Mouse (Mus musculus): Measurements from ENCODE around the gene Muc5ac. TPM values are rescaled to one million over a fixed set of nuclear protein-coding genes. Genes with fewer than 3 reads are reported as not detected.
"Not testable (repeated sequence)": the region's sequence is repeated elsewhere in the genome, so short reads cannot be mapped to it uniquely, and the experiment has no call there.

Muc5ac gene
- not detected in 2 replicates for total RNA-seq (2014; fragmentation: Nextera tagmentation)
- not detected in 2 replicates for total RNA-seq (2017)

DNA sequence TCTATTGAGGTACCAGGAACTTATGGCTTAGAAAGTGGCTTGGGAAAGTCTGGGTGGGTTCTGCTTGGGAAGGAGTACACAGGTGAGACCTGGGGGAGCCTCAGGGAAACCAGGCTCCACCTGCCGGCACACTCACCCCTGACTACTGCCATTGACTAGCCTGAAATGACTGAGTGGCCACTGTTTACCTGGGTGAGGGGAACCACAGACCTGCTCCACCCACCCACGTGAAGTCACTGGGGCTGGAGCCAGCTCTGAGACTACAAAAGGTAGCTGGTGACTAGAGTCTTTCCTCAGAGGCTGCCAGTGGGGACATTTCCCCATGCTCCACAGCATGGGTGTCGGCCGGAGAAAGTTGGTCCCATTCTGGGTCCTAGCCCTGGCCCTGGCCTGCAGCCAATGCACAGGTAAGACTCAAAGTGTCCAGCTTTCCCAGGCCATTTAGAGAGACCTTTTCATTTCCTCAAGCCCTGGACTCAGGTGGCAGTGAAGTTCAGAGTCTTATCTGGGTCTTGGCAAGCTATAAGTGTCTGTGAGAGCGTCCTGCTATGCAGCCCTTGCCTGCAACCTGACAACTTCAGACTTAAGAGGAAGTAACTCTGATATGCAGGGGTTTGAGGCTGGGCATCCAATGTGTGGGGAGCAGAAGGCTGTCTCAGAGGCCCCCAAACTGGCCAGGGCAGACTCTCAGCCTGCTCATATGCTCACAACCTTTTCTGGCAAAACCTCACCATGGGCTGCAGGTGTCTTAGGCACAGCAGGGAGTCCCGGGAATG, at the start of gene Muc5ac:
Gene Muc5ac, plus strand, starts transcription at position 296 of the 776 bp plus-strand sequence.
- ATAC-seq (replicated peaks; ENCODE audit: poor library complexity, severe bottlenecking) = no peak

DNA sequence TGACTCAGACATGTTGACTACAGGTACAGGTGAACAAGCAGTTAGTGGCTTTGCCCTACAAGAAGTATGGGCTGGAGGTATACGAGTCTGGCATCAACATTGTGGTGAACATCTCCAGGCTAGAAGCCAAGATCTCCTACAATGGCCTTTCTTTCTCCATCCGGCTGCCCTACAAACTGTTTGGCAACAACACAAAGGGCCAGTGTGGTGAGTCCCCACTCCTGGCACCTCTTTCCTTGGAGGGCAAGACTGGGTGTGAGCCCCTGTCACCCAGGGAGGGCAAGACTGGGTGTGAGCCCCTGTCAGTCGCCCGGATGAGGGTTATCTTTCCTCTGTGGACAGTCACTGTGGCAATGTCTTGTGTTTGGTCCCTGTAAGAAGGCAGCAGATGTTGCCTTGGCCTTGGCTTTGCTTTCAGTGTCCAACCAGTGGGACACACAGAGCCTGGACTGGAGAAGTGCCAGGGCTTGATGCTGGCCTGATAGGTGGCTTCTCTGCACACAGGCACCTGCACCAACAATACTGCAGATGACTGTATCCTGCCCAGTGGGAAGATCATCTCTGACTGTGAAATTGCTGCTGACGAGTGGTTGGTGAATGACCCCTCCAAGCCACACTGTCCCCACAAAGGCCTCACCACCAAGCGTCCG, 41.2 kb upstream of the Muc5ac start:
- no peak for ATAC-seq (replicated peaks; ENCODE audit: poor library complexity, severe bottlenecking)

DNA sequence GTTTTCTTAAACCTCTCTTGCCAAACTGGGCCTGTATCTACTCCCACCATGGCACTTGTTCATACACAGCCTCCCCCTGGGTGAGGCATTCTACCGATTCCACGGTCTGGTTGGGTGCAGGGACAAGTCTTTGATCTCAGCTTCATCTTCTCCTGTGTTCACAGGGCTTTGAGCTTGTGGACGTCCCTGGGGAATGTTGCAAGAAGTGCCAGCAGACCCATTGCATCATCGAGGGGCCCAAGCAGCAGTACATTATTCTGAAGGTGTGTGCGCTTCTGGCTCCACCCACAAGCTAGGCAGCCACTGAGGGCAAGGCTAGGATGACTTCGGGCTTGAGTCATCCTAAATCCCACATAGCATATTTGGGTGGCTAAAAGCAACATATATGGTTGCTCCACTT, 36.3 kb upstream of the Muc5ac start:
- ATAC-seq (replicated peaks; ENCODE audit: poor library complexity, severe bottlenecking) = peak; percentile 48; the same call in 1 of the 2 replicates

DNA sequence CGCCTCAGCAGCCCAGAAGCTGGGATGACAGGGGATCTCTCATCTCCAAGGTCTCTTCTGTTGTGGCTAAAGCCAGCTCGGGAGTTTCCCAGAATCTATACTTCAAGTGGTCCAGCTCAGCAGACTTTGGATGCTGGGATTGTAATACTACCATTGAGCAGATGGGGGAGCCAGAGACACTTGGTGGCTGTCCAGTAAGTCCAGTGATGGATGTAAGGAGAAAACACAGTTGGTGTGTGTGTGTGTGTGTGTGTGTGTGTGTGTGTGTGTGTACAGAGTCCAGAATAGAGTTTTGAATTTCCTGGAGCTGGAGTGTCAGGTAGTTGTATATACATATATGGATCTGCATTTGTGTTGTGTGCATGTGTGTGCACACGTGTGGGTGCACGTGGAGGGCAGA, 32.9 kb upstream of the Muc5ac start:
- peak; percentile 75 for ATAC-seq (replicated peaks; ENCODE audit: poor library complexity, severe bottlenecking)

DNA sequence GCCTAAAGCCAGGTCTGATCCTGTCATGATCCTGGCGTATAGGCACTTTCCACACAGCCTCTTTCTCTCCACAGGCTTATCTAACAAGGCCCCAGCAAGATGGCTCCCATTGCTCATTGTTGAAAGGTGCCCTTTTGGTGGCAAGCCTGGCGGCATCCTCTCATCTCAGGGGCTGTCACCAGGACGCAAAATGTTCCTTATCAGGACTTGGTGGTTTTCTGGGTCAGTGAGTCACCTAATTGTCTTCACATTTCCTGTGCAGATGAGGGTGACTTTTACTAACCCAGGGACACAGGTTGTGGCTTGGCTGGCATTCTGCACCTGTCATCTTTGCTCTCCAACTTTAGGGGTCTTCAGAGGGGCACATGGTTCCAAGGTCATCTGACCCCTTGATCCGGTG, 30.5 kb upstream of the Muc5ac start:
- ATAC-seq (replicated peaks; ENCODE audit: poor library complexity, severe bottlenecking) = no peak

DNA sequence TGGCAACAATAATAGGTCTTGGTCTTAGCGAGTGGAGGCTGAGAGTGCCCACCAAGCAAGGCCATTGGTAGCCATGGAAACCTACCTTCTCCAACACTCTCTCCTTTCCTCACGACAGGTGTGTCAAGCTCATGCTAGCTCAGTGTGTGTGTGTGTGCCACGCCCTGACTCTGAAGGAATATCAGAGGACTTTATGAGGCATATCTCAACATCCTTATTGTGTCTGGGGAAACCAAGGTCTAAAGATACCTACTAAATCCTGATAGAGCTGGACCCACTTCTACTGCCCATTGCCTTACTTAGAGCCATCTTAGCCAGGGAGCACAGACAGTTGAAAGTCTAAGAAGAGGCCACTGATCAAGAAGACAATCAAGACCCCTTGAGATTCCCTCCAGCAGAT, 18.3 kb upstream of the Muc5ac start:
- no peak for ATAC-seq (replicated peaks; ENCODE audit: poor library complexity, severe bottlenecking)

DNA sequence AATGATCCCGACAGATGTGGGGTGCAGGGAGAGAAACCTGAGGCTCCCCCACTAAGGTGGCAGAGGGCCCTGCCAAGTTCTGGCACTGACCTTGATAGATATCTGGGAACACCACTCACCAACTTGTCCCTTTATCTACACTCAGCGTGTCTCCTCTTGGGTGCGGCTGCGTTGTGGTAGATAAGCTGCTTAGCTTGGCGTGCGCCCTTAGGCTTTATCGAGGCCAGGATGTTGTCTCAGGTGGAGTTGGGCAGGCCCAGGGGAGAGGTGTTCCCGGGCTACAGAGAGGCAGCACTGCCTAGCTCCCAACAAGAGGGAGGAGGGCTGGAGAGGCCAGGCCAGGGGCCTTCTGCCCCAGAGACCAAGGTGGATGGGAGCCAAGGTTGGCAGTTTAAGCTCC, 17.8 kb upstream of the Muc5ac start:
- no peak for ATAC-seq (replicated peaks; ENCODE audit: poor library complexity, severe bottlenecking)

DNA sequence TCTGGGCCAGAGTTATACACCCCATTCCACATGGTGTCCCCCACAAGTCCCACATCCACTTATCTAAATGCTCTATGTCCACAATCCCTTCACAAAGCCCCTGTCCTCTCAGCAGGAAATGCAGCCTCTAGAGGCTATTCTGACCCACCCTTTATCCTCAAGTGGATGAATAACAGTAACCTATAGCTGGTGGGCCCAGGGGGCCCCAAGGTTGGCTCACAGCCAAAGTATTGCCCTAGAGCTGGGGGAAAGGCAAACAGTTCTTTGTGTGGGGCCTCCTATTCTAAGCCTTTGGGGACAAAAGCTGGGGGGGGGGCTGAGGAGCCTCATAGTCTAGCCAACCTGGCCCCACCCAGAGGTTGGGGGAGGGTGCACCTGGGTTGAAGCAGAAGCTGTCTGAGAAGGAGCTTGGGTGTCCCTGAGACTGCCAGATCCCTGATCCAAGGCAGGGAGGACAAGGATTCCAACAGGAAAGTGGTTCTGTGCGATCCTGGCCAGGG, 16.7 kb upstream of the Muc5ac start:
- no peak for ATAC-seq (replicated peaks; ENCODE audit: poor library complexity, severe bottlenecking)

DNA sequence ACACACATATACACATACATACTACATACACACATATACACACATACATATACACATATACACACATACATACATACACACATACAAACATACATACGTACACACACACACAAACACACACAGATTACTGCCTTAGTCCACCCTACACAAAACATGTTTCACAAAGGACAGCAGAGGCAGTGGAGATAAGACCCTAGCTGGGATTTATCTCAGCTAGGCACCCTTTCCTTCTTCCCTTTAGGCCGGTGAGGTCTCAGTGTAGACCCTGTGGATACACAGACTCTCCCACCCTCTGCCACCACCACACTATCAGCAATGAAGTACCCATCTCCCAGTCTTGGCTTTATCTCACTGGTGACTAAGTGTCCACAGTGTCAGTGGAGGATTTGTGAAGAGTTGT, 13.9 kb upstream of the Muc5ac start:
- no peak for ATAC-seq (replicated peaks; ENCODE audit: poor library complexity, severe bottlenecking)

DNA sequence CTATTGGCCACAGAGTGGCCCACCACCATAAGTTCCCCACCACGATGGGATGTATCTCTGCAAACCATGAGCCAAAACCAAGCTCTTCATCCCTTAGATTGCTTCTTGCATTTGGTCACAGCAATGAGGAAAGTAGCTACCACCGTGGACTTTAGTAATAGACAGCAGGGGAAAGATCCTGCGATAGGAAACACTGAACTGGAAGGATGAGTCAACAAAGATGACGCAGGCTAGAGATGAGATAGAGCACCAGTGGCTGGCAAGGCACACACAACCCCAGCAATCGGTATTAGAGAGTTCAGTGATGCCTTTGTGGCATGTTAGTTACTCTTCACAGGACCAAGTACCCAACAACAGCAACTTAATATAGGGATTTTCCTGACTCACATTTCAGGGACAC, 12.6 kb upstream of the Muc5ac start:
- no peak for ATAC-seq (replicated peaks; ENCODE audit: poor library complexity, severe bottlenecking)

DNA sequence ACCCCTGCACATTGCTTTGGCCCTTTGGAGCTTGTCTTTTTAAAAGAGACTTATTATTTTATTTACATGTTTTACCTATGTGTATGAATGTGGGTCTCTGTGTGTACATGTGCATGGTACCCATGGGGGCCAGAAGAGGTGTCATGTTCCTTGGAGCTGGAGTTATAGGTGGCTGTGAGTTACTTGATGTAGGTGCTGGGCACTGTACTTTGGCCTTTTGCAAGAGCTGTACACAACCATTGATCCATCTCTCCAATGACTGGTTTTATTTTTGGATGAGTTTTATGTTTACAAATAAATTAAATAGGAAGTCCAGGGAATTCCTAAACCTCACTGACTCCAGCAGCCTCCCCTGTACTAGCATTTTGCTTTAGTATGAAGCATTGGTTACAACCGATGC, 5.5 kb downstream of the Muc5ac start:
- ATAC-seq (replicated peaks; ENCODE audit: poor library complexity, severe bottlenecking) = no peak

DNA sequence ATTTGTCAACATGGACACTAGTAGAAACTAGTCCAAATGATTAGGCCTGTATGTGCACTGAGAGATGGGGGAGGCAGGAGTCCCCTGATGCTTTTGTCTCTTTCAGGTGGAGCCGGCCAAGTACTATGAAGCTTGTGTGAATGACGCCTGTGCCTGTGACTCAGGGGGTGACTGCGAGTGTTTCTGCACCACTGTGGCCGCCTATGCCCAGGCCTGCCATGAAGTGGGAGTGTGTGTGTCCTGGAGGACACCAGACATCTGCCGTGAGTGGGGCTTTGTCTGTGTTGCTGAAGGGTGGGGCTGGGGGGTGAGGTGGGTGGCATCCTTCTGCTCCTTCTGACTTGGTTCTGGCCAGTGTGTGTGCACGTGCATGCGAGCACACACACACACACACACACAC, 14.4 kb downstream of the Muc5ac start:
- ATAC-seq (replicated peaks; ENCODE audit: poor library complexity, severe bottlenecking) = no peak

DNA sequence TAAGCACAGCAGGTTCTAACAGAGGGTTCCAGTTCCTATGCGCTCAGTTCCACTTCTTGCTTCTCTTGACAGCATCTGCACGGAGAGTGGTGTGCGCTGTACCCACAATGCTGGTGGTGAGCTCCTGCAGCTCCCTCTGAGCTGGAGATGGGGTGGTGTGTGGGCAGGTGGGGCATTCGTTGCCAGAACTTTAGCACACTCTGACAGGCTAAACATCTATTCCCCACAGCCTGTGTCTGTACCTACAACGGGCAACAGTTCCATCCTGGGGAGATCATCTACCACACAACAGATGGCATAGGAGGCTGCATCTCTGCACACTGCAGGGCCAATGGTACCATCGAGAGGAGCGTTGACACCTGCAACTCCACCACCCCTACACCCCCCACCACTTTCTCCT, 16.6 kb downstream of the Muc5ac start:
- ATAC-seq (replicated peaks; ENCODE audit: poor library complexity, severe bottlenecking) = no peak

DNA sequence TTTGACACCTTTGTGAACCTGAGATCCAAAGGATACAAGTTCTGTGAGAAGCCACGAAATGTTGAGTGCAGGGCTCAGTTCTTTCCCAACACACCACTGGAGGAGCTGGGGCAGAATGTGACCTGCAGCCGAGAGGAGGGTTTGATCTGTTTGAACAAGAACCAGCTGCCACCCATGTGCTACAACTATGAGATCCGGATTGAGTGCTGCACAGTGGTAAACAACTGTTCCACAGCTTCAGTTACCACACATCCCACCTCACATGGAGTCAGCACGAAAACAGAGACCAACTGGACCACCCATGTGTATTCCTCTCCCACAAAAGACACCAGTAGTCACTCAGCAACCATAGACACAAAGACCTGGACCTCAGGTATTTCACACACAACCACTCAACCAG, 19.1 kb downstream of the Muc5ac start:
- ATAC-seq (replicated peaks; ENCODE audit: poor library complexity, severe bottlenecking) = not testable (repeated sequence)

DNA sequence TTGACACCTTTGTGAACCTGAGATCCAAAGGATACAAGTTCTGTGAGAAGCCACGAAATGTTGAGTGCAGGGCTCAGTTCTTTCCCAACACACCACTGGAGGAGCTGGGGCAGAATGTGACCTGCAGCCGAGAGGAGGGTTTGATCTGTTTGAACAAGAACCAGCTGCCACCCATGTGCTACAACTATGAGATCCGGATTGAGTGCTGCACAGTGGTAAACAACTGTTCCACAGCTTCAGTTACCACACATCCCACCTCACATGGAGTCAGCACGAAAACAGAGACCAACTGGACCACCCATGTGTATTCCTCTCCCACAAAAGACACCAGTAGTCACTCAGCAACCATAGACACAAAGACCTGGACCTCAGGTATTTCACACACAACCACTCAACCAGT, 21.2 kb downstream of the Muc5ac start:
- ATAC-seq (replicated peaks; ENCODE audit: poor library complexity, severe bottlenecking) = not testable (repeated sequence)

DNA sequence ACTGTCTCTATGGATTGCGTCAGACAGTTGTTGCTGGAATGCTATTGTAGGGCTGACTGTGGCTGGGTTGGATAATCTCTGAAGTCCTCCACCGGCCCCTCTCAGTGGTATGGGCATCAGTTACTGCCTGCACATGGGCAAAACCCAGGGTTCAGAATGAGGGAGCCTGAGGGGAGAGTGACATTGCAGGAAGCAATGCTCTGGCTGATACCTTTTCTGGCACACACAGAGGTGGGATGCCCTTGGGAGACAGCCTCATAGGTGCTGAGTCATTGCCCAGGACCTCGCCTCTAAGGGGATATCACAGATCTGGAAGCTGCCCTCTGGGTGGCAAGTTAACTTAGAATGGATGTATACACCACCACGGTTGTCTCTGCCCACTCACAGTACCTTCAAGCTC, 24.5 kb downstream of the Muc5ac start:
- ATAC-seq (replicated peaks; ENCODE audit: poor library complexity, severe bottlenecking) = no peak

DNA sequence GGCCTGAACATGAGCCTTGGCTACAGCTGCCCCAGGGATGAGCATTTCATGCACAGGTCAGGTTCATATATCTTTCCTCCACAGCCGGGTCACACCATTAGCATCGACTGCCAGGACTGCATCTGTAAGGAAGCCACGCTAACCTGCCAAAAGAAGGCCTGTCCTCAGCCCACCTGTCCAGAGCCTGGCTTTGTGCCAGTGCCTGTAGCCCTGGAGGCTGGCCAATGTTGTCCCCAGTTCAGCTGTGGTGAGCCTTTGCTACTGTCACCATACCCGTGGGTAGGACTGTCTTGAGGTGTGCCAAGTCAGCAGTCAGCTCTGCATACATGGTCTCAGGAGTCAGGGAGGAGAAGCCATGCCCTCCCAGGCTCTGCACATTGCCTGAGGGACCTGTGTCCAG, 26.6 kb downstream of the Muc5ac start:
- ATAC-seq (replicated peaks; ENCODE audit: poor library complexity, severe bottlenecking) = no peak

DNA sequence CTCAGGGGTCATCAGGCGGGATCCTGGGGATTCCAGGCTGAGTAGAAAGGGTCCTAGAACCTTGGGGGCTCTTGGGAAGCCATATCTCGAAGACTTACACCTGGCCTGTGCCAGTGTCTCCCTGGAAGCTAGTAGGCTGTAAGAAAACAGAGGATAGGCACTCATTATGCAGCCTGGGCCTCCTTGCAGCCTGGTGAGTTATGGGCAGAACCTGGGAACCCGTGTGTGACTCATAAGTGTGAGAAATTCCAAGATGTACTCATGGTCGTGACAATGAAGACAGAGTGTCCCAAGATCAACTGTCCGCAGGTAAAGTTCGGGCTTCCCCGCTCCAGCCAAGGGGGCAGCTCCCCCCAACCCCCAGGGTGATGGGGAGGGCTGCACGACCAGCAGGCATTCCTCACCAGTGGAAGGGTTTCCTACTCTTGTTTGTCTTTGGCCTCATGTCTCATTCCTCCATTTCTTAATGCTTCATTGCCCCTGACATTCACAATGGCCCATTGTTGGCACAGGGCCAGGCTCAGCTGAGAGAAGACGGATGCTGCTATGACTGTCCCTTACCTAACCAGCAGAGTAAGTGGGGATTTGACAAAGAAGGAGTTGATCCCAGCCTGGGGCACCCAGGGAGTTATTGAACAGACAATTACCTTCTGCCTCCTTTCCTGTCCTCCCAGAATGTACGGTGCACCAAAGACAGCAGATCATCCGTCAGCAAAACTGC, 28.7 kb downstream of the Muc5ac start:
- no peak for ATAC-seq (replicated peaks; ENCODE audit: poor library complexity, severe bottlenecking)

DNA sequence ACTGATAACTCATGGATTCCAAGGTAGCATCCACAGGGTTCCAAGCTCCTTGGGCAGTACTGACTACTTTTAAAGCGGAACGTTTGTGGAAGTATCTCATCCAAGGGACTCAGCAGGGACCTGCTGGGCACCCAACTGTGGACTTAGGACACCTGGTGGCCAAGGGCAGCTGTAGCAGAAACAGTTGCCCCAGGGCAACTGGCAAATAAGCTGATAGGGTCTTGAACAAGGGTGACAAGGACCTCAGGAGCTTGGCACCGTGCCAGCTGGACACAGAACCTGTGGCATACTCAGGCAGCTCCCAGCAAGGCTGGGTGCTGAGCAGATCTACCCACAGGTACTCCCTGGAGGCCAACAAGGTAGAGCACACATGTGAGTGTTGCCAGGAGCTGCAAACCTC, 29.5 kb downstream of the Muc5ac start:
- ATAC-seq (replicated peaks; ENCODE audit: poor library complexity, severe bottlenecking) = no peak

DNA sequence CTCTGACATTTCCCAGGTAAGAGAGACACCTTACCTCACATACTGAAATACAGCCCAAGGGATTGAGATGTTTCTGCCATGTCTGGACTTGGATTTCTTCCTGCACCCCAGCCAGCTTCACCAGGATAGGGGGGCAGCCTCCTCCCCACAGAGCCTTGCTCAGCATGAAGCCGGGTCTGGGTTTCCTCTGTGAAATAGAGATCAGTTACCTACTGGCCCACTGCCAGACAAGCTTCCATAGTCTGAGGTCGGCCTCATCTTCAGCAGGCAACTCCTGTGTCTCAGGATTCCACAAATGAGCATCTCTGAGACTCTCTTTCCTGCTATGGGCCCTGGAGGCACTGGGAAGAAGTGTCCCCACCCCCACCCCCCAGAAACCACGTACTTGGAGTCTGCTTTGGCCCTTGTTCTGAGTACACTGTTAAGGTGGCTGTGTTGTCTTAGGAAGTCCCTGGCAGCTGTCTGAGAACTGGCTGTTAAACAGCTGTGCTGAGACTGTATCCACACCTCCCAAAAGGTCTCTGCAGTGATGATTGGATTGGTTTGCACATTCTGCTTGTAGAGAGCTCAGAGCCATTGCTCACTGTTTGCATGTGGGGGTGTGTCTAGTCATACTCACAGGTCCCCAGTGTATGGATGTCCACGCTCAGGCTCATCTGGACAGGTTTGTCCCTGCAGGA, 34.0 kb downstream of the Muc5ac start:
- no peak for ATAC-seq (replicated peaks; ENCODE audit: poor library complexity, severe bottlenecking)

DNA sequence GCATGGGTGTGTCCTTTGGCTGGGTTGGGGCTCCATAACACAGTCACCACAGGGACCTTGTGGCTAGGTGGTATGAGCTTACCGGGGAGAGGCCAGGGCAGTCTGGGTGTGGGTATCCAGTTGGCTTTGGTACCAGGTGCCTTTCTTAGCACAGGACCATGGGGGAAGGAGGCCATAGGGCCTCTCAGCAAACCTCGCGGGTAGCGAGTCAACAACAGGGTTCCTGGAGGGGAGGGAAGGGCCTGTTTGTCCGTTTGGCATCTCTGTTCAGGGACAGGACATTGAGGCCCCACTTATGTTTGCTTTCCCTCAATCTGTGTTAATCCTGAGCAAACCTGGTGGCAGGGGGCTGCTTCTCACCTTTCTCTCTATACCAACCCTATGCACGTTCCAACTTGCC, 34.9 kb downstream of the Muc5ac start:
- ATAC-seq (replicated peaks; ENCODE audit: poor library complexity, severe bottlenecking) = no peak

Measured in granulocyte monocyte progenitor cell, adult 5-6 weeks (primary cell).